Mouse (Mus musculus) ovary, adult 18-20 months (tissue): ENCODE results near the gene Gm5134.
A peak's percentile ranks its signal among the peaks of the same experiment; 100 is the strongest.
"Not testable (repeated sequence)": the region's sequence is repeated elsewhere in the genome, so short reads cannot be mapped to it uniquely, and the experiment has no call there.

ENCODE experiments used
- DNase-seq: peaks from one replicate; pipeline ENCODE4 v3.0.0; 2022; ENCODE audit warnings: low spot score, mixed read lengths

Gm5134 gene

DNA sequence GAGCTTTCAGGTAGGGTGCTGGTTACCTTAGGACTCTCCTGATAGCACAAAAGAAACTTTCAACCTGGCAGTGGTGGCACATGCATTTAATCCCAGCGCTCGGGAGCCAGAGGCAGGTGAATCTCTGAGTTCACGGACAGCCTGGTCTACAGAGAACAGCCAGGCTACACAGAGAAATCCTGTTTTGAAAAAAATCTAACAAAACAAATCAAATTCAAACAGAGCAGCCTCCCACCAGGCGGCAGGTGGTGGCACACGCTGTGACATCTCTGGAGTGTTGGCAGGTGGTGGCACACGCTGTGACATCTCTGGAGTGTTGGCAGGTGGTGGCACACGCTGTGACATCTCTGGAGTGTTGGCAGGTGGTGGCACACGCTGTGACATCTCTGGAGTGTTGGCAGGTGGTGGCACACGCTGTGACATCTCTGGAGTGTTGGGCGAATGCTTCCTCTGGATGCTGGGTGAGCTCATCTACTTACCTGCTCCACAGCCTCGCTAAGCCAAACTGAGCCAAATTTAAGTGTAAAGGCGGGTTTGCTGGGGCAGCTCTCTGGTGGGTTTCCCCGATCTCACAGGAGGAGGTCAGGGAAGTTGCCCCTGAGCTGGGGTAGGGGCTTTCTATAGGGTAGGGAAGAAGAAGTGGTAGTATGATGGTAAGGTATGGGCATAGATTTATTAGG, 40.4 kb downstream of the Gm5134 start:
- not testable (repeated sequence) for DNase-seq

DNA sequence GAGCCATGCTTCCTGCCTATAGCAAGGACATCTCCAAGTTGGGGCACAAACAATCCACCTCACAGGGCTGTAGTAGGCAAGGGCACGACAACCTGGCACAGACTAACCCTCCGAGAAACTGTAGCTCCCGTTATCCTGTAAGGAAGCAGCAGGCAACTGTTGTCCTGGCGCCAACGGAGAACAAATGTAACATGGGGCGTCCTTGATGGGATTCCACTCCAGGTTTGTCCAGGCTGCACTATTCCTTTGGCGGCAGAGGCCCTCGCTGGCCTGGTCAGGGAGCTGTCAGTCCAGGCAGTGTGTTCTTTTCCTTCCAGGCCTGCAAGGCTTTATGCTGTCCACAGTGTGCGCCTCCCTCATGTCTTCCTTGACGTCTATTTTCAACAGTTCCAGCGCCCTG, 41.1 kb downstream of the Gm5134 start:
- DNase-seq, result peak; percentile 11

DNA sequence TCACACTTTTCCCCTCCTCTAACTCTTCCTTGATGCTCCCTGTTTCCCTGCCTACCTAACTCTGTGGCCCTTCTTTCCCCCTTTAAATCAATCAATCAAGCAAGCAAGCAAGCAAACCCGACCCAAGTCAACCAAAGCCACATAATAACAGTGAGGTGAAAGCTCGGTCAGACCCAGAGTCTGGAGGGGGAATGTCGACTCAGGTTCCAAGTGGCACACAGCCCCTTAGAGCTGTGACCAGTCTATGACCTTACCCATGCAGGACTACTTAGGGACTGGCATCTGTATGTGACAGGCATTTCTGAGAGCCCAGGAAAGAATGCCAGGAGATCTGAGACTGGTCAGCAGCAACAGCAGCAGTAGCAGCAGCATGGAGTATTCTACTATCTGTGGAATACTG, 42.0 kb downstream of the Gm5134 start:
- DNase-seq, result no peak

DNA sequence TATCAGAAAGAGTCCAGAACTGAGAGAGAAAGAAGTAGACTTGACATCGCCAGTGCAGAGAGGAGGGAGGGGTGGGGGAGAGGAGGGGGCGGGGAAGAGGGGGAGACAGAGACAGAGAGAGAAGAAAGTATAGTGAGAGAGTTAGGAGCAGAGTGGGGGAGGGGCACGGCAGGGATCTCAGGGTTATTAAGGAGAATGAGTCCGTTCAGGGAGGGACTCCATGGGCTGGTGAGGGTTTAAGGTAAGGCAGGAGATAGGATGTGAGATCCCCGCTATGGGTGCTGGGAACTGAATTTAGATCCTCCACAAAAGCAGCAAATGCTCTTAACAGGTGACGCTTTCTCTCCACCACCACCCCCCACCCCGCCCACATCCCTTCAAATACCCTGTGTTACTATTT, 46.8 kb downstream of the Gm5134 start:
- DNase-seq, result no peak

DNA sequence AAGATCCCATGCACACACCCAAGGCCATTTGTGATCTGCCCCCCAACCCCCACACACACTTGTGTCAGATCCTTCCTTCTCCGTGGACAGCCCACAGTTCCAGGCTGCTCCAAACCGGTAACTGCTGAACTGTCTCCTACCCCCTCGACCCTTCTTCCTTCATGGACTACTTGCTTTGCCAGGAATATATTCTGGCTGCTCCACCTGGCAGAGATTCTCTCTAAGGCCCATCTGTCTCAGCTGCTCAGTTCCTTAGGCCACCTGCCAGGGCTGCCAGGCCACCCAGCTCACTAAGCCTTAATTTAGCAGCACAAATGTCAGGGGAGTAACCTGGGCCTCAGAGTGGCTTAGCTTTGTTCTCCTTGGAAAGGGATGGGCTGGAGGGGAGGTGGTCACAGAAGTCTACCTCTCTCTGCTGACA, 47.8 kb downstream of the Gm5134 start:
- peak; percentile 11 for DNase-seq

DNA sequence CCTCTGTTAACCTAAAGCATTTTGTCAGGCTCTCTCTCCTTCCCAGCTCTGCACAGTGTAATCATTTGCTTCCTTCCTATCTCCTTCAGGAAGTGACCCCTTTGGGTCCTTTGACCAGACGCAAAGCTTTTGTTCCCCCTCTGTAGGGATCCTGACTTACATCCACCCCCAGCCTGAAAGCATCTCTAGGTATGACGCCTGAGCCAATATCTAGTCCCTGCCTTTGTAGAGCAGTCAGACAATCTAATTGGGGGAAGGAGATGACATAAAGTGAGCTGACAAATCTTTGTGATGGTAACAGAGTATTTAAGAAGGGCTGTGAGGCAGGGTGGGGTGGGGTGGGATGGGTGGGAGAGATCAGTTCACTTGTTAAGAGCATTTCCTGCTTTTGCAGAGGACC, 48.3 kb downstream of the Gm5134 start:
- DNase-seq, result no peak

DNA sequence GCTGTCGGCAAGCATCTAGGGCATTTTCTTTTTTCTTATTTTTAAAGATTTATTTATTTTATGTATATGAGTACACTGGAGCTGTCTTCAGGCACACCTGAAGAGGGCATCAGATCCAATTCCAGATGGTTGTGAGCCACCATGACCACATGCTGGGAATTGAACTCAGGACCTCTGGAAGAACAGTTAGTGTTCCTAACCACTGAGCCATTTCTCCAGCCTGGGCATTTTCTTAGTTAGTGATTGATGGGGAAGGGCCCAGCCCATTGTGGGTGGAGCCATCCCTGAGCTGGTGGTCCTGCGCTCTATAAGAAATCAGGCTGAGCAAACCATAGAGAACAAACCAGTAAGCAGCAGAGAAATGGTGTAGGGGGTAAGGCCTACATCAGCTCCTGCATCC, 48.9 kb downstream of the Gm5134 start:
- DNase-seq, result no peak

DNA sequence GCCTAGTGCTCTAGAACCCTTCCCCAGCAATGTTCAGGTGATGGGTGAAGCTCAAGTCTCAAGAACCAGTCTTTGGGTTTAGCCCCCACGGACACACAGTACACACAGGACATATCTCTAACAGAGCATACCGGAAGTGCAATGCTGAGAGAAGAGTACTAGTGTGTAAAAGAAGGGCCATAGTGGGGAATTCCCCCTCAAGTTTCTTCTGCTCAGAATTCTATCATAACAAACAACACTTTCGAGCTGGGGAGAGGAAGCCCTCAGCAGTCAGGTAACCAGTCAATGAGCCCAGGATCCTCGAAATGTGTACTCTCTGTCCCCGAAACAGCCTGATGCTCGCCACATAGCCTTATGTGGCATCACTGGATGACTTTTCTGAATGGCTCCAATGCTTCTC, 52.1 kb downstream of the Gm5134 start:
- DNase-seq, result no peak

DNA sequence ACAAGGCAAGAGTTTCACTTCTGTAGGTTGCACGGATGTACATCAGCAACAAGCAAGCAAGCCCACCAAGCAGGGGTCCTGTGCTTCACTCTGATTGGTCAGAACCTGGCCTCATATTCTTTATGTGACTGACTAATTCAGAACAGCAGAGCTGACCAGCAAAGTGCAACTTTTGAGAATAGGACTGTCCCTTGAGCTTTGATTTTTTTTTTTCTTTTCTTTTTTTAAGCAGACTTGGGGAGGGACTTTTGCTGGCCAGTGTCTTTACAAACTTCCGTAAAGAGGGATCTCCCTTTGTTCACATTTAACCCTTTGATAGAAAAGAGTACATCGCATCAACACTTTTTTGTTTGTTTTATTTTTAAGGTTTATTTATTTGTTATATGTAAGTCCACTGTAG, 55.5 kb downstream of the Gm5134 start:
- DNase-seq, result no peak

DNA sequence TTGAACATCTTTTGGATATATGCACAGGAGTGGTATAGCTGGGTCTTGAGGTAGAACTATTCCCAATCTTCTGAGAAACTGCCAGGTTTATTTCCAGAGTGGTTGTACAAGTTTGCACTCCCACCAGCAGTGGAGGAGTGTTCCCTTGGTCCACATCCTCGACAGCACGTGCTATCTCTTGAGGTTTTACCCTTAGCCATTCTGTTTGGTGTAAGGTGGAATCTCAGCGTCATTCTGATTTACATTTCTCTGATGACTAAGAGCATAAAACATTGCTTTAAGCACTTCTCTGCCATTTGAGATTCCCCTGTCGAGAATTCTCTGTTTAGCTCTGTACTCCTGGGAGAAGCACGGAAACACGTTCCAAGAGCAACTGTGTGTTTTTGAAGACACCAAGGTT, 58.6 kb downstream of the Gm5134 start:
- no peak for DNase-seq

DNA sequence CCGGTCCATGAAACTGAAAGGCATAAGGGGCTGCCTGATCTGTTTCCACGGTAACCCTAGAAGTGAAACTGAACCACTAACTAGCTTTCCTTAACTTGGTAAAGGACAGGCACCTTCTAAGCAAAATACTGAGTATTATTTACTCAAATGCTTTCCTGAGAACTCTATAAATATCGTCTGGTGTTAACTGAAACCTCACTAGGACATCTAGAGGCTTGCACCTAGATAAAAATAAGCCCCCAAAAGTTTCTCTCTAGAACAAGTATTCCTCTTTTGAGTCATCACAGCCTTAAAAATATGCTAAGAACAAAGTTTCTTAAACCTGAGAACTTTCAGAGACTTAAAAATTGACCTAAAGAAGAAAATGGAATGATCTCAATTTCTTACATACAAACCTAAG, 62.6 kb downstream of the Gm5134 start:
- DNase-seq, result no peak

DNA sequence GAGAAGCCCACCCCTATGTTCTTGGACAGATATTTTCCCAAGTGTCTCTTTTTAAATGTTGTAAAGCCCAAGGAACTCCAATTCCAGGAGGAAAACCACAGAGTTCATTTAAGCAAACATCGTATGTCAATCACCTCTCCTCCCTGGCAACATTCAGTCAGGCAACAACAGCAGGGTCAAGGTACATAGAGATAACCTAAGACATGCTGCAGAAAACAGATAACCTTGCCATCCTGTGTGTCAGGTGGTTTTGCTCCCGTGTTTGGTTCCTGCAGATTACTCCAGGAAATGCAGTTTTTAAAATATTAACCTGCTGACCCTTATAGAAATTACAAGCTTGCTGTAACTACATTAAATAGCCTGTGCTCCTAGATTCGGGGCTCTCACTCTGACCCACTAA, 67.4 kb downstream of the Gm5134 start:
- DNase-seq, result no peak

DNA sequence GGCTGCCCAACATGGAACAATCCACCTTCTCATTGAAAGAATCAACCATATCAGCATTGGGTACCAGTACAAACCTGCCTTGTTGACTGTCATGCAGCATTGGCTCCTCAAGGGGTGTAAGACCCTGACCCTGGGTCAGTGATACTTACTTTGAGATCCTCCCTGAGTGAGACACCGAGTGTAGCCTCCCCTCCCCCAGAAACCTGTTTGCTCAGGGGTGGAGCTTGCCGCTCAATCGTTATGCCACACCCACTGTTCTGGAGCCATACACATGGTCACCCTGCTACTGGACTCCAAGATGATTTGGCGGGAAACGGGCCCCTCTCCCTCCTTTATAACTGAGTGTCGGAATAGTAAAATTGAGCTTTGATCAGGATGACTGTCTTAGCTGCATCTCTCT, 69.6 kb downstream of the Gm5134 start:
- no peak for DNase-seq

DNA sequence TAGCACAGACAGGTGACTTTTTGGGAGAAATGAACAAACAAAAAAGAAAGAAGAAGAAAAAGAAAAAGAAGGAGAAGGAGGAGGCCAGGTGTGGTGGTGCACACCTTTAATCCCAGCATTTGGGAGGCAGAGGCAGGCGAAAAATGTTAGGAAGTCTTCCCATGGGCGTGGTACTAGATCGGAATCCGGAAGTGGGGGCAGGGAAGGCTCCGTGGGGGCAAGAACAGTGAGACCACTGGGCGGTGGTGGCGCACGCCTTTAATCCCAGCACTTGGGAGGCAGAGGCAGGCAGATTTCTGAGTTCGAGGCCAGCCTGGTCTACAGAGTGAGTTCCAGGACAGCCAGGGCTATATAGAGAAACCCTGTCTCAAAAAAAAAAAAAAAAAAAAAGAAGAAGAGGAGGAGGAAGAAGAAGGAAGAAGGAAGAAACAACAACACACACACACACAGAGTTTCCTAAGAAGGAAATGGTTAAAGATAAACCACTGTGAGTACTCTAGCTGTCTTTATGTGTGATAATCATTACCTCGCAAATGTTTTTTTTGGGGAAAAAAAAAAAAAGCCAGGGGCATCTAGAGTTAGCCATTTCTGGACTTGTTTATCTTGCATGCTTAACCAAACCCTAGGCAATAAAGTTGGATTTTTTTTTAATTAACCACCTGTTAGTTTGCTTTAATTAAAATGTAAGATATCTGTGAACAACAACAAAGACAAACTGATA, 71.3 kb downstream of the Gm5134 start:
- no peak for DNase-seq

DNA sequence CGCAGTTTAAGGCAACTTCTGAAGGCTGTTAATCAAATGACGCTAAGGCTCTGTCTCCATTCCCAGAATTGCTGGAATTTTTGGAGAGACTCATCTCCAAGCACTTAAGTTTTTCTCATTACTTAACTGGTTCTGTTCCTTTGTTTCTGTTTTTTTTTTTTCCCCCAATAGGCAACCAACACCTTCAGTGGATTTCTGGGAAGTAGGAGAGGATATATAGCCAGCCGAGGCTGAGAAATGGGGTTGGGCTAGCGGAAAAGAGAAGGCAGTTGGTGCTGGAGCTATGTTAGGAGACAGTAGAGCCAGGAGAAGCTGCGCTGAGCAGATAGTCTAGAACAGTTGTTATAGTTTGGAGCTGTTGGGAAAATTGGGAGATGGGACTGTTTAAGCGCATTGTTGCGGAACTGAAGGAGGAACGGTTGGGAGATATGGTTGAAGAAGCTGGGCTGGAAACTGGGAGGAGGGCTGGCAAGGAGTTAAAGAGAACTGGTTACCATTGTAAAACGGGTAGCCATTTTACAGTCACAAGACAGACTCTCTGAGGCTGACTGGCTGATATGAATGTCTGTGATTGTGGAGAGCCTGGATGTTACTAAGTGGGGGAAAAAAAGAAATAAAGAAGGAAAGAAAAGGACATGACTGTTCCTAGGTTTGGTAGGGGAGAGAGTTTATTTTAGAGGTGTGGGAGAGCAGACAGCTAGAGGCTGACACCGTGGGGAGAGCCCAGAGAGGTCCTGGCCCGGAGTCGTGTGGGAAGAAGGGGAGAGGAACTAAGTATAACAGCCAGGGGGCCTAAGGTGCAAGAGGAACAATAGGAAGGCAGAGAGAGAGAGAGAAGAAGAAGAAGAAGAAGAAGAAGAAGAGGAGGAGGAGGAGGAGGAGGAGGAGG, 73.1 kb downstream of the Gm5134 start:
- DNase-seq, result no peak

DNA sequence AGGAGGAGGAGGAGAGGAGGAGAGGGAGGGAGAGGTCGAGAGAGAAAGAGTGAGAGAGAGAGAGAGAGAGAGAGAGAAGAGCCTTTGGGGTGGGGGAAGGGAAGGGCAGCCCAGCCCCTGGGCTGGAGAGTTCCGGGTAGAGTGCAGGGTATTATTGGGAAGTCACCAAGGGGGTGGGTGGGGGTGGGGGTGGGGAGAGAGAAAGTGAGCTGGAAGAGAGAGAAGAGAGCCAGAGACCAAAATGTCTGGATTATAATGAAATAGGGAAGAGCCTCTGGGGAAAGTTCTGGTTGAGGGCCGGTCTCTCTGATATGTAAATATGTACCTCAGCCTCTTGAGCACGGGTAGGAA, 73.7 kb downstream of the Gm5134 start:
- DNase-seq, result no peak

DNA sequence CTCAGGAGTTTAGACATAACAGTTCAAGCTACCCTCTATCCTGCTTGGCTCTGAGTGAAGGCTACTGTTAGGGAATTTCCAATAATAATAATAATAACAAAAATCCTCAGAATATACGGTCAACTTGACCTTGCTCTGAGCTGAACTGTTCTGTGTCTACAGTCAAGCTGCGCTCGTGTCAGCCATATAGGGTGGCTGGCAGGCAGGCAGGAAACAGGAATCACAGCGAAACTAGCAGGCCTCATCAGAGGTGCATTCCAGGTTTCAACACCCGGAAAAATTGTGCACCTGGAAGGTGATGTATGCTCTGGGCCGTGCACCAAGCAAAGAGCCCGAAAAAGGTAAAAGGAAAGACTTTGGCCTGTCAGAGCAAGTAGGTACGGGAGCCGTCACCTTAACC, 74.1 kb downstream of the Gm5134 start:
- peak; percentile 28 for DNase-seq

DNA sequence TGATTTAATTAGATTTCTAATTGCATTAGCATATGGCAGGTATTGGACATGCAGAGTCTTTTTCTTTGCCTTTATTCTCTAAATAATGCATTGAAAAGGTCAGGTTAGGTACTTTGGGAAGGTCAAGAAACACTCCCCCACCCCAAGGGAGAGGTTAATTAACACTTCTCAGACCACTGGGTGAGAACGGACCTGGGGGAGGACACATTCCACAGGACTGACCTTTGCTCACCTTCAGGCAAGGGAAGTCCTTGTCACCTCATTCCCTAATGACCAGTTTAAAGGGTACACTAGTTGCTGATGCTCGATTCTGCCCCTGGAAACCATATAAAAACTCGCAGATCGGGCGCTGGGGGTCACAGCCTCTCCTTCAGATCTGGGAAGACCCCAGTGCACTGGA, 75.0 kb downstream of the Gm5134 start:
- no peak for DNase-seq

DNA sequence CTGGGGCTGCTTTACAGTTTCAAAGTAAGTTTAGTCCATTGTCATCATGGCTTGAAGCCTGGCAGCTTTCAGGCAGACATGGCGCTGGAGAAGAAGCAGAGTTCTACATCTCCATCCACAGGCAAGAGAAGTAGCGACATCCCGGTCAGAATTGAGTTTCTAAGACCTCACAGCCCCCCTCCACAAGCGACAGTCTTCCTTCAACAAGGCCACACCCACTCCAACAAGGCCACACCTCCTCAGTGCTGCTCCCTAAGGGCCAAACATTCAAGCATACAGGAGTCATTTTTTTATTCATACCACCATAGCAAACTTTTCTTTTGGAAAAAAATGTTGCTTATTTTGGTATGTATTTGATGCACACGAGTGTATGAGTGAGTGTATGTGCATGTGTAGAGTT, 76.2 kb downstream of the Gm5134 start:
- no peak for DNase-seq

DNA sequence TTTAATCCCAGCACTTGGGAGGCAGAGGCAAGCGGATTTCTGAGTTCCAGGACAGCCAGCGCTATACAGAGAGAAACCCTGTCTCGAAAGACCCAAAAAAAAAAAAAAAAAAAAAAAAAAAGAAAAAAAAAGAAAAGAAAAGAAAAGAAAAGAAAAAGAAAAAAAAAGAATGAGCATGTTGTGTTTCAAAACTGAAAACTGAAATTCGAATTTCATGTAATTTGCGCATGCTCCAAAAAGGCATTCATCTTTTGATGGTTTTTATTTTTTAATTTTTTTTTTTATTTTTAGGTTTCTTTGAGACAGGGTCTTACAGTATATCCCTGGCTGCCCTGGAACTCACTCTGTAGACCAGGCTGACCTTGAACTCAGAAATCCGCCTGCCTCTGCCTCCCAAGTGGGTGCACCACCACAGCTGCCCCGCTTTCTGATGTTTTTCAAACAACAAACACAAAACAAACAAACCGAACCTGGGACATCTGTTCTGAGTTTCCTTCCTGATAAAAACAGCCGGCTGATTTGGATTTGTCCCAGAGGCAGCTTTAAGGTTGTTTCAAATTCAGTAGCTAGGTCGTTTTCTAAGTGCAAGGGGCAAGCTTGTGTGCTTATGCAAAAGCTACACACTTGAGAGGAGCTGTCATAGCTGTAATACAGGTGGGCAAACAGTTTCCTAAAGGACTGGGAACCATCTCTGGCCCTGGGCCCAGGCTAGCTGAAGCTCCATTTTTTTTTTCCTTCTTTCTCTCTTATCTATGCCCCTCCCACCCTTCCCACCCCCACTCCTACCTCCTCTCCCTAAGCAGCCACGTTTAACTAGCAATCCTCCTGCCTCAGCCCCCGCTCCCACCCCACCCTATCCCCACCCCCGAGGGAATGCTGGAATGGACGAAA, 77.4 kb downstream of the Gm5134 start:
- DNase-seq, result no peak

DNA sequence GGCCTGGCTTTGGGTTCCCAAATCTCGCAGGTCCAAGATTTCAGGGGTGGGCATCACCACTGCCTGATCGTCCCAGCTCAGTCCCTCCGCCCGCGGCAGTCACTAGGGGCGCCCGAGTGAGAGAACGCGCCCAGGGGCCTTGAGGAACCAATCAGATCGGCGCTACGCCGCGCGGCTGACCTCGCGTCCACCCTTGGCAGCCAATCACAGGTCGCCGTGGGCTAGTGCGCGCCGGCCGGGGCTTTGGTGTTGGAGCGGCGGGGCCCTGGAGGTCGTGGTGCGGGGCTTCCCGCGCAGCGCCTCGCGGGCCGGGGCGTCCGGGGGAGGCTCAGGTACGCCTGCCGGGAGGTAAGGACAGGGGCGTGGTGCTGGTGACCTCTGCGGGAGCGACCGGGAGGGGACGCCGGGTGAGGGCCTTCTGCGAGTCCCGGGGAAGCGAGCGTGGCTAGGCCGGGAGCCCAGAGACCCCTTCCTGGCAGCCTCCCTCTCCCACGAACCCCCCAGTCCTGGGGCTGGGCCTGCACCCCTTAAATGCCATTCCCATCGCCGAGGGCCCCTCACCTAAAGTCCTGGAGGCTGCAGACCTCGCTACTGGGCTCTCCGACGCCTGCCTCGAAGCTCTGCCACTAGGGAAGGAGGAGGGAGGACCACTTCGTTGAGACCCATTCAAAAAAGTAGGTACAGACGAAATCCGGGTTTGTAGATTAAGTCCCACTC, 78.2 kb downstream of the Gm5134 start, which contains the start of gene Zfp280b:
TSS of gene Zfp280b (plus strand) at position 249 of the 717 bp plus-strand sequence.
- DNase-seq, result peak; percentile 90
